Mouse (Mus musculus): Measurements from ENCODE around the gene Nans. TPM values are rescaled to one million over a fixed set of nuclear protein-coding genes. Genes with fewer than 3 reads are reported as not detected.

The Nans gene
- polyA plus RNA-seq (2014; fragmentation: Nextera tagmentation; extraction: Ambion mirVana): 90.3 and 97.6 TPM in 2 replicates

DNA sequence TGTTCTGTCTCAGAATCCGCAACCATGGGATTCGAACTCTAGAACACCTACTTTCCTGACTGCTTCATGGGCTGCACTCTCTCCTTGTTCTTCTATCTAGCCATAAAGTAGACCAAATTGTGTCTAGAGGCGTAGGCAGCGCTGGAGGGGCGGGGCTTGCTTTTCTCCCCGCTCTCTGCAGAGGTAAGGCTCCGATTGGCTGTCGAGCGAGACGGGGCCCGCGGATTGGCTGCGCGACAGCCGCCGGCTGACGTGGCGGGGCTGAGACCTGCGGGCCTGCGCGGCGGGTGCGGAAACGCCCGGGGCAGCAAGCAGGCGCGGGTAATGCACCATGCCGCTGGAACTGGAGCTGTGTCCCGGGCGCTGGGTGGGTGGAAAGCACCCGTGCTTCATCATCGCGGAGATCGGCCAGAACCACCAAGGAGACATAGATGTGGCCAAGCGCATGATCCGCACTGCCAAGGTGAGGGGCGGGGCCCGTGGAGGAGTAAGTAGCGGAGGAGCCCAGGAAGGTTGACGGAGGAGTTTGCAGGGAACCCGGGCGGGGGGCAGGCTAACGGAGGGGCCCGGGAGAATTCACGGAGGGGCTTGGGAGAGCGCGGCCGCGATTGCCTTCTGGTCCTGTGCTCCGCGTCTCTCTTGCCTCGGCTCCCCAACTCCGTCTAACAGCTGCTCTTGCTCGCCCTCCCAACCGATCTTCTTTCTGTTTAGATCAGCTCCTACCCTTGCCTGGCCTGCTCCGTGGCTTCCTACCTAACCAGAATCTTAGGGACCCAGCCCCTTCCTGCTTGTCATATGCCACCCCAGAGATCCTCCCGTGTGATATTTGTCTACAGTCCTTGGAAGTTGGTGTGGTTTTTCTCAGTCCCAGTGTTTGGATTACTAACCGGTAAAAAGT is at the start of gene Nans:
Nans (plus strand) TSS at position 221 of the 898 bp plus-strand sequence.
- DNase-seq (ENCODE audit: low spot score) (peak; percentile 96), ATAC-seq (replicated peaks; ENCODE audit: insufficient number of reproducible peaks, low FRiP score, low TSS enrichment, low read depth) (peak; percentile 94)
- WGBS: under 1% methylated on average over 58 of the region's 58 CpGs
- H3K36me3 ChIP-seq (replicated peaks; ENCODE audit: control insufficient read depth, insufficient read depth, low read depth, low read length): no peaks in the 10 kb centered on the region; the same call in none of the 2 replicates
- H3K27ac ChIP-seq (replicated peaks; ENCODE audit: low read depth, low read length): 0 out of 2 replicates have a peak within 1 kb of the TSS, but pooled peaks have one; percentile 47
- H3K9ac ChIP-seq (replicated peaks; ENCODE audit: low read length): peak within 1 kb of the TSS; percentile 79
- H3K4me1 ChIP-seq (ENCODE audit: control insufficient read depth, insufficient read depth, low read length): no peaks in the 10 kb centered on the region
- peak within 1 kb of the TSS; percentile 67 for H3K4me2 ChIP-seq (ENCODE audit: low read depth, low read length)
- H3K9me3 ChIP-seq (replicated peaks; ENCODE audit: control insufficient read depth, low read length): no peaks in the 10 kb centered on the region
- H3K4me3 ChIP-seq (ENCODE audit: low read depth, low read length): peak within 1 kb of the TSS; percentile 84
- H3K27me3 ChIP-seq (ENCODE audit: control insufficient read depth, insufficient read depth, low read length): no peaks in the 10 kb centered on the region

DNA sequence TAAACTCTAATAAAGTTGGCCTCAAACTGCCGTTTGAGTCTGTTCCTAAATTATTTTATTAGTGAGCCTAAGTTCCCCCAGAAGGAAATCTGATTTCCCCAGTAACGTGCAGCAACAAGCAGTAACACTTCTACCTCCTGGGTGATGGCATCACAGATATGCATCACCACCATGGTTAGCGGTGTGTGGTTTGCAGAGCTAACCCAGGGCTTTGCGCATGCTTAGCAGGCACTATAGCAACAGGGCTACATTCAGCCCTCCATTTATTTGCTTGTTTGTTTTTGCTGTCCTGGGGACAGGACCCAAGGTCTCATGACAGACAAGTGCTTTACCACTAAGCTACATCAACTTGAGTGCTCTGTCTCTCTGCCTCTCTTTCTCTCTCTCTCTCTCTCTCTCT is 46.5 kb upstream of the Nans start:
- no peaks in the 10 kb centered on the region for H3K9me3 ChIP-seq (replicated peaks; ENCODE audit: control insufficient read depth, low read length)
- no peak overlapping the region for H3K27ac ChIP-seq (replicated peaks; ENCODE audit: low read depth, low read length)
- H3K27me3 ChIP-seq (ENCODE audit: control insufficient read depth, insufficient read depth, low read length): no peaks in the 10 kb centered on the region
- DNase-seq (ENCODE audit: low spot score) (no peak), ATAC-seq (replicated peaks; ENCODE audit: insufficient number of reproducible peaks, low FRiP score, low TSS enrichment, low read depth) (no peak)
- H3K4me1 ChIP-seq (ENCODE audit: control insufficient read depth, insufficient read depth, low read length): no peaks in the 10 kb centered on the region
- H3K9ac ChIP-seq (replicated peaks; ENCODE audit: low read length): no peak overlapping the region
- no peak overlapping the region for H3K4me2 ChIP-seq (ENCODE audit: low read depth, low read length)
- no peak overlapping the region for H3K4me3 ChIP-seq (ENCODE audit: low read depth, low read length)
- 87% methylated on average over 4 of the region's 4 CpGs for whole genome bisulfite sequencing
- H3K36me3 ChIP-seq (replicated peaks; ENCODE audit: control insufficient read depth, insufficient read depth, low read depth, low read length): no peaks in the 10 kb centered on the region

DNA sequence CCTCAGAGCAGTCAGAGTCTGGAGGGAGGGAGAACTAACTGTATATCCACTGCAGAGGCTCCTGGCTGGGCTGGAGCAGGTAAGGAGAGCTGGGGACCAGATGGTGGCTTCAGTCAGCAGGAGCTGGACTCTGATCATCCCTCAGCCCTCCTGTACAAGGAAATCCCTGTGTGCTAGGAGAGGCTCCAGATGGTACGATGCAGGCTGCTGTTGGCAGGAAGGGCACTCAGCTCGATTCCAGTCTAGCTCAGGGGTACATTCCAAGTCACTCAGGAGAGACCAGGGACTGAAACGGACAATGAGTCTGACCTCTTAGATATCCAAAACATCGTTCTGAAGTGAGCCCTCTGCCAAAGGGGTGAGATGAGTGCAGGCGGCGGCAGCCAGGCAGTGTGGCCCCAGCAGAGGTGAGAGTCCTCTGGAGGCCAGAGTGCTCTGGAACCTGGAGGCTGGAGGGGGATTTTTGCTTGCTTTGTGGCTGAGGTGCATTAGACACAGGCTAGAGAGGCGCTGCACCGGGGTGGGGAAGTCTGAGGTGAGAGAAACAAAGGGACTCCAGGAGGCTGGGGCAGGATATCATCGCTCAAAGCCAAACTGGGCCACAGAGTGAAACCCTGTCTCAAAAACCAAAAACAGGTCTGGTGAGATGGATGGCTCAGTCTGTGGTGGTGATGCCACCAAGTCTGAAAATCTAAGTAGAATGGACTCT is 43.7 kb upstream of the Nans start:
- Histone ChIP-seq H3K27me3 (ENCODE audit: control insufficient read depth, insufficient read depth, low read length) (no peaks in the 10 kb centered on the region), H3K36me3 (replicated peaks; ENCODE audit: control insufficient read depth, insufficient read depth, low read depth, low read length) (no peaks in the 10 kb centered on the region), H3K4me3 (ENCODE audit: low read depth, low read length) (no peak overlapping the region), H3K27ac (replicated peaks; ENCODE audit: low read depth, low read length) (no peak overlapping the region), H3K4me1 (ENCODE audit: control insufficient read depth, insufficient read depth, low read length) (no peaks in the 10 kb centered on the region), H3K9ac (replicated peaks; ENCODE audit: low read length) (peak overlapping the region; percentile 32), H3K9me3 (replicated peaks; ENCODE audit: control insufficient read depth, low read length) (no peaks in the 10 kb centered on the region), H3K4me2 (ENCODE audit: low read depth, low read length) (no peak overlapping the region)
- no peak for ATAC-seq (replicated peaks; ENCODE audit: insufficient number of reproducible peaks, low FRiP score, low TSS enrichment, low read depth)
- DNase-seq (ENCODE audit: low spot score): no peak
- whole genome bisulfite sequencing: 46% methylated on average over 9 of the region's 9 CpGs

DNA sequence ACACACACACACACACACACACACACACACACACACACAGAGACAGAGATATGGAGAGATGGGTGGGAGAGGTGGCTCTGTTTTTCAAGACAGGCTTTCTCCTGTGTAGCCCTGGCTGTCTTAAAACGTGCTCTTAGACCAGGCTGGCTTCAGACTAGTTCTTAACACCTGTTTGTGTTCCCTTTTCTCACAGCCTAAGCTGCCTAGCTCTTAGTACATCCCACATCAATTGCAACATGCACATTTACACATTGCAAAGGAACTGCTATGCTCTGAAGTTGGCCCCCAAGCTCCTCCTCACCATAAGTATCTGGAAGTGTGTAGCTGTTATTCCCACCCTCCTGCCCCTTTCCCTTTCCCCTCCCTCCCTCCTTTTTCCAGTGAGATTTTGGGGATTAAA is 41.6 kb upstream of the Nans start:
- Histone ChIP-seq H3K4me3 (ENCODE audit: low read depth, low read length) (no peak overlapping the region), H3K9me3 (replicated peaks; ENCODE audit: control insufficient read depth, low read length) (no peaks in the 10 kb centered on the region), H3K27me3 (ENCODE audit: control insufficient read depth, insufficient read depth, low read length) (no peaks in the 10 kb centered on the region), H3K9ac (replicated peaks; ENCODE audit: low read length) (no peak overlapping the region), H3K4me2 (ENCODE audit: low read depth, low read length) (no peak overlapping the region), H3K4me1 (ENCODE audit: control insufficient read depth, insufficient read depth, low read length) (no peaks in the 10 kb centered on the region), H3K36me3 (replicated peaks; ENCODE audit: control insufficient read depth, insufficient read depth, low read depth, low read length) (no peaks in the 10 kb centered on the region), H3K27ac (replicated peaks; ENCODE audit: low read depth, low read length) (no peak overlapping the region)
- ATAC-seq (replicated peaks; ENCODE audit: insufficient number of reproducible peaks, low FRiP score, low TSS enrichment, low read depth) (no peak), DNase-seq (ENCODE audit: low spot score) (no peak)
- 53% methylated on average over 1 of the region's 1 CpGs for WGBS

DNA sequence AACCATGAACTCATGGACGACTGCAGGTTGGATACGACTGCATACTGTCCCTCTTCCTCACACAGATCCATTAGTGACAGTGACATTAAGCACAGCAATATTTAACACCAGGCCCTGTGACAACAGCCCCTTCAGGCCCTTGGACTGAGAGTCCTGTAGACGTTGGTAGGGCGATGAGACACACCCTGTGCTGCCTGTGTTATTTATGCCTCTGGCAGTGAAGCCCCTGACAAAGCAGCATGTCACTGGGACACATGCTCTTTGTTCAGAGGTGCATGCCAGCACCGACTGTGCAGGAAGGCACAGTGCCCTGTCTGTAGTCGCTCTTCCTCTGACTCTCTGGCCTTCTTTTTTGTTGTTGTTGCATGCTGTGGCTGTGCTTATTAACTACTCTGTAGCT is 40.2 kb upstream of the Nans start:
- H3K4me3 ChIP-seq (ENCODE audit: low read depth, low read length): no peak overlapping the region
- ATAC-seq (replicated peaks; ENCODE audit: insufficient number of reproducible peaks, low FRiP score, low TSS enrichment, low read depth) (no peak), DNase-seq (ENCODE audit: low spot score) (no peak)
- no peak overlapping the region for H3K4me2 ChIP-seq (ENCODE audit: low read depth, low read length)
- no peaks in the 10 kb centered on the region for H3K36me3 ChIP-seq (replicated peaks; ENCODE audit: control insufficient read depth, insufficient read depth, low read depth, low read length)
- H3K9me3 ChIP-seq (replicated peaks; ENCODE audit: control insufficient read depth, low read length): no peaks in the 10 kb centered on the region
- H3K27me3 ChIP-seq (ENCODE audit: control insufficient read depth, insufficient read depth, low read length): no peaks in the 10 kb centered on the region
- WGBS: 38% methylated on average over 6 of the region's 6 CpGs
- no peak overlapping the region for H3K27ac ChIP-seq (replicated peaks; ENCODE audit: low read depth, low read length)
- no peak overlapping the region; the same call in 1 of the 2 replicates for H3K9ac ChIP-seq (replicated peaks; ENCODE audit: low read length)
- H3K4me1 ChIP-seq (ENCODE audit: control insufficient read depth, insufficient read depth, low read length): no peaks in the 10 kb centered on the region; the same call in 1 of the 2 replicates

DNA sequence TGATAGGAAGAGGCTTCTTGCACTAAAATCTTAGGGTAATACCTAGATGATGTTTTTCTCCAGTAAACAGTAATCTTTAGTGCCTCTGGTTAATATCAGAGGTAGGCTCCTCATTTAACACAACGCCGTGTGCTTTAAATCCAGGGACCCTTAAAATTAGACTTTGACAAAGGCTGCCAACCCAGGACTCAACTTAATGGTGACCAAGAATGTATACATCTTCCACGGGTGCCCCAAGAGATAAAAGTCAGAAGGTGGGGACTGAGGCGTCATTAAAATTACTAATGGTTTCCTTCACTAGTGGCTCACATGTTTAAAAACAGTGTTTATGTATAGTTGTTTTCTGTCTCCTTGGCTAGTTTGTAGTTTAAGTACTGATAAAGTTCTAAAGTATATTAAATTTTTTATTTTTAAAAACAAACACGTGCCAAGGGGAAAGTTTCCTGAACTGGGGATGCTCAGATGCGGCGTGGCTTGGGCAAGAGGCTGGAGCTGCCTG is 39.0 kb upstream of the Nans start:
- 31% methylated on average over 7 of the region's 7 CpGs for WGBS
- Histone ChIP-seq H3K4me1 (ENCODE audit: control insufficient read depth, insufficient read depth, low read length) (peaks cover 4% of the 10 kb centered on the region; the same call in 1 of the 2 replicates), H3K27ac (replicated peaks; ENCODE audit: low read depth, low read length) (peak overlapping the region; percentile 99), H3K4me2 (ENCODE audit: low read depth, low read length) (peak overlapping the region; percentile 44), H3K9ac (replicated peaks; ENCODE audit: low read length) (peak overlapping the region; percentile 99), H3K4me3 (ENCODE audit: low read depth, low read length) (peak overlapping the region; percentile 97), H3K9me3 (replicated peaks; ENCODE audit: control insufficient read depth, low read length) (no peaks in the 10 kb centered on the region), H3K36me3 (replicated peaks; ENCODE audit: control insufficient read depth, insufficient read depth, low read depth, low read length) (no peaks in the 10 kb centered on the region), H3K27me3 (ENCODE audit: control insufficient read depth, insufficient read depth, low read length) (no peaks in the 10 kb centered on the region)
- DNase-seq (ENCODE audit: low spot score) (no peak), ATAC-seq (replicated peaks; ENCODE audit: insufficient number of reproducible peaks, low FRiP score, low TSS enrichment, low read depth) (no peak)

DNA sequence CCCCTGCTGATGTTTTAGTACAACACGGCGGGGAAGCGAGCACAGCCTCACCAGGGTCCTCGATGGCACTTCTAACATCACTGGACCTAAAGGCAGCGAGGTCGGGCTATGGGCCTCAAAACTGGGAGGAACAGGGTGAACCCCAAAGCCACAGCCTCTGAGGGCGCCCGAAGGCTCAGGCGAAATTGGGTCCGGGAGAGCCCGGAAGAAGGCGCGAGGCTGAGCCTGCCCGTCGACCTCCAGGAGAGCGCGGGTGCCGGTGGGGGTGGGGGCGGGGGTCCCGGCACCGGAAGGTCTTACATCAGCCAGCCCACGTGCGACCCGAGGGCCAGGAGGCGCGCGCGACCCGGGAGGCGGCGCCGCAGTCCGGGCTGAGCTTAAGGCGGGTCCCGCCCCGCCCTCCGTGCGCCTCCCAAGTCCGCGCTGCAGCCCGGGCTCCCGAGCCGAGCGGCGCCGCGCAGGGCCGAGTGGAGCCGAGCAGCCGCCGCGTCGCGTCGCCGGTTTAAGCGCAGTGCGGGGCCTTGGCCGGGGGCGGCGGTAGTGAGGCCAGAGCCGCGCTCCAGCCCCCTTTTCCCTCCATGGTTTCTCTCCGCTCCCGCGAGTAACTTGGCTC is 38.4 kb upstream of the Nans start, which contains the start of gene Anp32b:
Anp32b (plus strand) TSS at position 384 of the 613 bp plus-strand sequence.
- Histone ChIP-seq H3K27me3 (ENCODE audit: control insufficient read depth, insufficient read depth, low read length) (no peaks in the 10 kb centered on the region), H3K36me3 (replicated peaks; ENCODE audit: control insufficient read depth, insufficient read depth, low read depth, low read length) (no peaks in the 10 kb centered on the region), H3K4me1 (ENCODE audit: control insufficient read depth, insufficient read depth, low read length) (peaks cover 4% of the 10 kb centered on the region; the same call in 1 of the 2 replicates)

More for the DNA sequence above, 38.4 kb upstream of the Nans start, which contains the start of gene Anp32b:
- peak within 1 kb of the TSS; percentile 91 for H3K4me2 ChIP-seq (ENCODE audit: low read depth, low read length)
- peak within 1 kb of the TSS; percentile 99 for H3K27ac ChIP-seq (replicated peaks; ENCODE audit: low read depth, low read length)
- peak within 1 kb of the TSS; percentile 97 for H3K4me3 ChIP-seq (ENCODE audit: low read depth, low read length)
- 0% methylated on average over 37 of the region's 66 CpGs for WGBS
- H3K9me3 ChIP-seq (replicated peaks; ENCODE audit: control insufficient read depth, low read length): no peaks in the 10 kb centered on the region
- DNase-seq (ENCODE audit: low spot score): peak; percentile 96
- H3K9ac ChIP-seq (replicated peaks; ENCODE audit: low read length): peak within 1 kb of the TSS; percentile 99
- peak; percentile 96 for ATAC-seq (replicated peaks; ENCODE audit: insufficient number of reproducible peaks, low FRiP score, low TSS enrichment, low read depth)
